ENCODE assay signal across 8 mouse cellular contexts in genomic region chr8:46617690-46618620, GRCm38 (mm10). TPM values are rescaled to one million over a fixed set of nuclear protein-coding genes. Genes with fewer than 3 reads are reported as not detected.
DNase-seq lines count a peak whose midpoint lies in the region; ATAC-seq and TF ChIP-seq lines count a peak whose summit lies in the region.

No protein-coding gene starts in this region.

- DNase-seq in cerebellum, adult 18-20 months = peak; percentile 18 to 45
- no peak for DNase-seq in cerebellum, adult 8-10 months
- DNase-seq in embryonic facial prominence, embryonic 10.5 days (ENCODE audit: low spot score) = no peak
- DNase-seq in induced T-regulatory cell, adult 2 months (ENCODE audit: low read depth) = peak; percentile 69
- peak; percentile 54 for DNase-seq in lung, postnatal 0 days (ENCODE audit: low spot score)
- DNase-seq in spleen, postnatal 10 days (ENCODE audit: low spot score in 2 of 2) = peak; percentile 37 to 40
- DNase-seq in left cerebral cortex, adult 8-10 months (ENCODE audit: low spot score in 2 of 2) = no peak

- under 1% methylated on average over 38 of the region's 38 CpGs for WGBS in embryonic facial prominence, embryonic 10.5 days
- WGBS in lung, postnatal 0 days = under 1% methylated on average over 38 of the region's 38 CpGs

- TF ChIP-seq EP300 in lung, postnatal 0 days (IDR thresholded peaks at IDR 0.05) = no peak

- no peaks in the 10 kb centered on the region for H3K9me3 ChIP-seq in embryonic facial prominence, embryonic 10.5 days
- H3K9me3 ChIP-seq in lung, postnatal 0 days (ENCODE audit: low read length) = no peaks in the 10 kb centered on the region

- H3K9ac ChIP-seq in lung, postnatal 0 days (replicated peaks; ENCODE audit: low read depth) = peak overlapping the region; percentile 62

- peaks cover 35% of the 10 kb centered on the region for H3K4me1 ChIP-seq in embryonic facial prominence, embryonic 10.5 days
- peaks cover 4% of the 10 kb centered on the region; the same call in 1 of the 2 replicates for H3K4me1 ChIP-seq in lung, postnatal 0 days (ENCODE audit: insufficient read depth, low read depth, low read length)

- no peaks in the 10 kb centered on the region for H3K27me3 ChIP-seq in C2C12 (ENCODE audit: control insufficient read depth, insufficient read depth, insufficient read length)
- no peaks in the 10 kb centered on the region for H3K27me3 ChIP-seq in embryonic facial prominence, embryonic 10.5 days (replicated peaks; ENCODE audit: low read depth, poor library complexity, severe bottlenecking)
- no peaks in the 10 kb centered on the region for H3K27me3 ChIP-seq in lung, postnatal 0 days (replicated peaks; ENCODE audit: insufficient read depth, low read length)

- peak overlapping the region; percentile 85 for H3ac ChIP-seq in C2C12 (ENCODE audit: control insufficient read depth, insufficient read length, low read depth)

- peak overlapping the region; percentile 96 for H3K27ac ChIP-seq in embryonic facial prominence, embryonic 10.5 days (replicated peaks)
- peak overlapping the region; percentile 84 for H3K27ac ChIP-seq in lung, postnatal 0 days (ENCODE audit: low read length)

- ATAC-seq in lung, postnatal 0 days = peak; percentile 9; the same call in 1 of the 2 replicates

- peaks cover 40% of the 10 kb centered on the region for H3K79me3 ChIP-seq in C2C12 (ENCODE audit: low read depth)

- H3K4me2 ChIP-seq in lung, postnatal 0 days (replicated peaks; ENCODE audit: low read depth, low read length) = peak overlapping the region; percentile 94

- peaks cover 5% of the 10 kb centered on the region for H3K36me3 ChIP-seq in C2C12 (ENCODE audit: control insufficient read depth, insufficient read depth)
- peaks cover 10% of the 10 kb centered on the region; the same call in 1 of the 2 replicates for H3K36me3 ChIP-seq in embryonic facial prominence, embryonic 10.5 days (replicated peaks)
- H3K36me3 ChIP-seq in lung, postnatal 0 days (ENCODE audit: insufficient read depth, low read length) = no peaks in the 10 kb centered on the region

- TF ChIP-seq CTCF in C2C12 (IDR thresholded peaks at IDR 0.05; ENCODE audit: control insufficient read depth, insufficient read depth, insufficient read length) = no peak
- no peak for TF ChIP-seq CTCF in lung, postnatal 0 days (IDR thresholded peaks at IDR 0.05)

- H3K4me3 ChIP-seq in C2C12 (ENCODE audit: insufficient read depth, poor library complexity, severe bottlenecking) = peak overlapping the region; percentile 85
- peak overlapping the region; percentile 80 for H3K4me3 ChIP-seq in embryonic facial prominence, embryonic 10.5 days
- H3K4me3 ChIP-seq in lung, postnatal 0 days (ENCODE audit: low read depth, low read length) = peak overlapping the region; percentile 77

- peaks cover 58% of the 10 kb centered on the region for H3K79me2 ChIP-seq in C2C12 (ENCODE audit: control insufficient read depth, insufficient read depth)

TF ChIP-seq in C2C12, 6 proteins besides CTCF, POLR2A, EP300 and RAD21:
- TF ChIP-seq FOSL1 (IDR thresholded peaks at IDR 0.05; ENCODE audit: insufficient read depth, low read length, poor library complexity, severe bottlenecking) (no peak), MYOG (IDR thresholded peaks at IDR 0.05; ENCODE audit: control insufficient read depth, extremely low read depth, insufficient read length) (no peak), MAX (IDR thresholded peaks at IDR 0.05) (no peak), CEBPB (IDR thresholded peaks at IDR 0.05; ENCODE audit: low read depth) (no peak), MYOD1 (IDR thresholded peaks at IDR 0.05; ENCODE audit: control insufficient read depth, insufficient read length, low read depth) (no peak), USF1 (IDR thresholded peaks at IDR 0.05; ENCODE audit: low read depth) (no peak)

RNA-seq across cellular contexts. Expression of gene Casp3, which starts 0.9 kb away (rescaled TPM):
- 37.1 TPM for polyA plus RNA-seq in C2C12 (2012; fragmentation: generic; extraction: Trizol)
- 139 and 149 TPM in 2 replicates for polyA plus RNA-seq in embryonic facial prominence, embryonic 10.5 days (2016; fragmentation: Nextera tagmentation; extraction: Ambion mirVana)
- 27.4 and 27.6 TPM in 2 replicates for polyA plus RNA-seq in lung, postnatal 0 days (2015; fragmentation: Nextera tagmentation; extraction: Ambion mirVana)
- total RNA-seq in left cerebral cortex, adult 8-10 months (2022) = 10 to 100 TPM; 12.0 to 15.0 (median 13.5) TPM

RNA-seq across cellular contexts. Expression of gene Primpol, which starts 0.9 kb away (rescaled TPM):
- 0.90 TPM for polyA plus RNA-seq in C2C12 (2012; fragmentation: generic; extraction: Trizol)
- 8.3 and 10.0 TPM in 2 replicates for polyA plus RNA-seq in embryonic facial prominence, embryonic 10.5 days (2016; fragmentation: Nextera tagmentation; extraction: Ambion mirVana)
- polyA plus RNA-seq in lung, postnatal 0 days (2015; fragmentation: Nextera tagmentation; extraction: Ambion mirVana) = 3.7 and 4.8 TPM in 2 replicates
- 1 to 10 TPM; 4.5 to 6.3 (median 5.2) TPM for total RNA-seq in left cerebral cortex, adult 8-10 months (2022)

Comparison
In these comparisons a context has a peak if more than half of its experiments do, and no peak if none do; other contexts are left out.
1. DNase-seq: peak in cerebellum, adult 18-20 months (2 of 2), induced T-regulatory cell, adult 2 months (single experiment), lung, postnatal 0 days (single experiment) and spleen, postnatal 10 days (2 of 2); none in cerebellum, adult 8-10 months (single experiment), embryonic facial prominence, embryonic 10.5 days (single experiment) and left cerebral cortex, adult 8-10 months (0 of 2).
2. Peak in every context shown above with its lines, with median percentiles within 50 percentile points of each other: H3K4me3 ChIP-seq.